Mouse (Mus musculus): ENCODE measurements around the gene Tas1r1.

GRCm38 (mm10) chr4:152073715-152074114, 35.3 kb upstream of the Tas1r1 start:
- TF ChIP-seq CTCF (IDR thresholded peaks at IDR 0.05; ENCODE audit: control insufficient read depth, insufficient read depth, insufficient replicate concordance, low read depth, low read length) (no peak), POLR2A (IDR thresholded peaks at IDR 0.05; ENCODE audit: control insufficient read depth, low read depth, low read length) (no peak)

Measured in testis, adult 2 months (tissue).